Mouse (Mus musculus) forebrain, embryonic 11.5 days (tissue): ENCODE results near the gene Rbm46. TPM values are rescaled to one million over a fixed set of nuclear protein-coding genes. Genes with fewer than 3 reads are reported as not detected.

Source experiments
- ATAC-seq: fragments of 200-750 bp; cut with Nextera tagmentation; replicated peaks from 2 replicates; pipeline ENCODE4 v1.8.0; 2017; ENCODE audit warnings: moderate TSS enrichment; ENCODE audit not compliant: low FRiP score
- DNase-seq: peaks from one replicate; pipeline ENCODE4 v3.0.0-alpha.2; 2017; ENCODE audit warnings: low spot score
- H3K27ac ChIP-seq: fragments of 300-500 bp; sonication (generic); 2 replicates; pipeline ENCODE4 v1.5.1; 2014; ENCODE audit warnings: low read depth, low read length
- H3K27me3 ChIP-seq: fragments of 300-500 bp; sonication (generic); 2 replicates; pipeline ENCODE4 v1.6.1; 2014; ENCODE audit warnings: mild to moderate bottlenecking, low read length, mixed read lengths; ENCODE audit not compliant: control insufficient read depth, insufficient read depth
- H3K36me3 ChIP-seq: fragments of 300-500 bp; sonication (generic); 2 replicates; pipeline ENCODE4 v1.6.1; 2014; ENCODE audit warnings: mild to moderate bottlenecking, low read length, moderate library complexity, mixed read lengths; ENCODE audit not compliant: control insufficient read depth, insufficient read depth
- H3K4me1 ChIP-seq: fragments of 300-500 bp; sonication (generic); replicated peaks from 2 replicates; pipeline ENCODE4 v1.6.1; 2014; ENCODE audit warnings: low read length, mixed read lengths; ENCODE audit not compliant: control insufficient read depth, insufficient read depth
- H3K4me2 ChIP-seq: fragments of 300-500 bp; sonication (generic); 2 replicates; pipeline ENCODE4 v1.6.1; 2014; ENCODE audit warnings: low read depth, mild to moderate bottlenecking, low read length, moderate library complexity, mixed read lengths; ENCODE audit not compliant: severe bottlenecking
- H3K4me3 ChIP-seq: fragments of 300-500 bp; sonication (generic); 2 replicates; pipeline ENCODE4 v1.5.1; 2014; ENCODE audit warnings: low read depth, low read length
- H3K9ac ChIP-seq: fragments of 300-500 bp; sonication (generic); 2 replicates; pipeline ENCODE4 v1.6.1; 2014; ENCODE audit warnings: low read length
- H3K9me3 ChIP-seq: fragments of 300-500 bp; sonication (generic); 2 replicates; pipeline ENCODE4 v1.6.1; 2016; ENCODE audit warnings: low read length, mixed read lengths; ENCODE audit not compliant: control insufficient read depth
- WGBS: fragments of 180-500 bp; shearing (Covaris S2); extraction: QIAGEN DNeasy Blood & Tissue Kit; methylation state at CpG from one replicate; pipeline ENCODE4 v1.1.7; 2014; 5-methylcytosine and 5-hydroxymethylcytosine counted together
- polyA plus RNA-seq: library from polyadenylated mRNA; unstranded; fragments of >200 nt; fragmentation: Nextera tagmentation; extraction: Ambion mirVana; gene quantifications from 2 replicates; pipeline ENCODE4 v1.2.1, GENCODE M21; 2014

Gene Rbm46
- polyA plus RNA-seq, 1 experiment from 2014 or later: 2.5 TPM

- no peaks in the 10 kb centered on the region for H3K9me3 ChIP-seq
- H3K4me2 ChIP-seq: no peak overlapping the region
- H3K4me3 ChIP-seq: no peak overlapping the region
- no peak for DNase-seq
- no peaks in the 10 kb centered on the region for H3K36me3 ChIP-seq
- no peaks in the 10 kb centered on the region for H3K4me1 ChIP-seq
- 86% methylated on average over 3 of the region's 3 CpGs for WGBS
- no peak overlapping the region for H3K9ac ChIP-seq
- H3K27me3 ChIP-seq: no peaks in the 10 kb centered on the region
- no peak for ATAC-seq
- no peak overlapping the region for H3K27ac ChIP-seq
Observed at GRCm38 (mm10) chr3:82800470-82800843, 75.8 kb downstream of the Rbm46 start.

- Histone ChIP-seq H3K4me1 (no peaks in the 10 kb centered on the region), H3K27me3 (no peaks in the 10 kb centered on the region), H3K27ac (no peak overlapping the region), H3K9me3 (no peaks in the 10 kb centered on the region), H3K4me3 (no peak overlapping the region), H3K4me2 (no peak overlapping the region), H3K9ac (no peak overlapping the region), H3K36me3 (no peaks in the 10 kb centered on the region)
- ATAC-seq (no peak), DNase-seq (no peak)
- WGBS: 86% methylated on average over 4 of the region's 4 CpGs
Observed at GRCm38 (mm10) chr3:82799735-82800469, 76.4 kb downstream of the Rbm46 start.

- no peak overlapping the region for H3K9ac ChIP-seq
- no peak overlapping the region for H3K27ac ChIP-seq
- whole genome bisulfite sequencing: 95% methylated on average over 1 of the region's 1 CpGs
- H3K4me3 ChIP-seq: no peak overlapping the region
- H3K4me1 ChIP-seq: no peaks in the 10 kb centered on the region
- no peak for ATAC-seq
- H3K9me3 ChIP-seq: no peaks in the 10 kb centered on the region
- no peak overlapping the region for H3K4me2 ChIP-seq
- H3K36me3 ChIP-seq: no peaks in the 10 kb centered on the region
- DNase-seq: no peak
- H3K27me3 ChIP-seq: no peaks in the 10 kb centered on the region
Observed at GRCm38 (mm10) chr3:82793656-82794055, 82.6 kb downstream of the Rbm46 start.

- no peaks in the 10 kb centered on the region for H3K4me1 ChIP-seq
- ATAC-seq: no peak
- H3K9ac ChIP-seq: no peak overlapping the region
- no peak for DNase-seq
- no peak overlapping the region for H3K4me2 ChIP-seq
- no peaks in the 10 kb centered on the region for H3K36me3 ChIP-seq
- 91% methylated on average over 3 of the region's 3 CpGs for whole genome bisulfite sequencing
- no peak overlapping the region for H3K27ac ChIP-seq
- no peaks in the 10 kb centered on the region for H3K9me3 ChIP-seq
- H3K4me3 ChIP-seq: no peak overlapping the region
- H3K27me3 ChIP-seq: no peaks in the 10 kb centered on the region
Observed at GRCm38 (mm10) chr3:82791663-82792062, 84.6 kb downstream of the Rbm46 start.

Other genes with a start within 250 kb of the Rbm46 start
- gene Lrat, start 27.5 kb upstream of the Rbm46 start, polyA plus RNA-seq: not detected in 2 replicates
- not detected in 2 replicates for gene Fgg, start 131.2 kb upstream of the Rbm46 start, polyA plus RNA-seq
- gene Fga, start 149.6 kb upstream of the Rbm46 start, polyA plus RNA-seq: not detected in 2 replicates
- not detected in 2 replicates for gene Fgb, start 173.4 kb upstream of the Rbm46 start, polyA plus RNA-seq
- gene Plrg1, start 179.0 kb upstream of the Rbm46 start, polyA plus RNA-seq: 129 and 135 TPM in 2 replicates